Mouse (Mus musculus): Measurements from ENCODE around the gene Agtr1a. TPM values are rescaled to one million over a fixed set of nuclear protein-coding genes. Genes with fewer than 3 reads are reported as not detected.

The Agtr1a gene
- 10 to 100 TPM in 1 of 2 experiments, 1 to 10 TPM in 1; 9.7 to 10.1 TPM for total RNA-seq (2021)
- long read RNA-seq, experiment 1, transcript Agtr1a-201 (3 exons, 2,199 nt) = major isoform, 5 of 5 reads
- long read RNA-seq, experiment 1, partial matches to known transcripts = 0 of 5 reads
- long read RNA-seq, experiment 1, other reads (novel, unspliced or antisense) = 0 of 5 reads
- long read RNA-seq, experiment 2, partial matches to known transcripts = 1 of 5 reads
- long read RNA-seq, experiment 2, other reads (novel, unspliced or antisense) = 0 of 5 reads

GRCm38 (mm10) chr13:30336148-30336801 is at the start of gene Agtr1a:
TSS of gene Agtr1a (plus strand) at chr13:30336441.
- intact Hi-C loops (cut with DNase I; ENCODE audit: low total_unique reads) = no loop called here
- peak; percentile 72 for DNase-seq

- no peak for DNase-seq
- intact Hi-C loops (cut with DNase I; ENCODE audit: low total_unique reads) = no loop called here
Observed at GRCm38 (mm10) chr13:30310221-30310620, 26.0 kb upstream of the Agtr1a start.

- intact Hi-C loops (cut with DNase I; ENCODE audit: low total_unique reads) = no loop called here
- DNase-seq = no peak
Observed at GRCm38 (mm10) chr13:30324669-30325346, 11.4 kb upstream of the Agtr1a start.

- no peak for DNase-seq
- intact Hi-C loops (cut with DNase I; ENCODE audit: low total_unique reads) = no loop called here
Observed at GRCm38 (mm10) chr13:30331061-30331460, 5.2 kb upstream of the Agtr1a start.

GRCm38 (mm10) chr13:30331851-30332250 is 4.4 kb upstream of the Agtr1a start:
- intact Hi-C loops (cut with DNase I; ENCODE audit: low total_unique reads) = no loop called here
- no peak for DNase-seq

GRCm38 (mm10) chr13:30332581-30332980 is 3.7 kb upstream of the Agtr1a start:
- no peak for DNase-seq
- intact Hi-C loops (cut with DNase I; ENCODE audit: low total_unique reads) = no loop called here

GRCm38 (mm10) chr13:30334667-30335066 is 1.6 kb upstream of the Agtr1a start:
- no peak for DNase-seq
- intact Hi-C loops (cut with DNase I; ENCODE audit: low total_unique reads) = no loop called here

GRCm38 (mm10) chr13:30336913-30337312 is 672 bp downstream of the Agtr1a start:
- no peak for DNase-seq
- intact Hi-C loops (cut with DNase I; ENCODE audit: low total_unique reads) = no loop called here

GRCm38 (mm10) chr13:30337646-30338045 is 1.4 kb downstream of the Agtr1a start:
- intact Hi-C loops (cut with DNase I; ENCODE audit: low total_unique reads) = no loop called here
- DNase-seq = no peak

- no peak for DNase-seq
- intact Hi-C loops (cut with DNase I; ENCODE audit: low total_unique reads) = no loop called here
Observed at GRCm38 (mm10) chr13:30338576-30338975, 2.3 kb downstream of the Agtr1a start.

GRCm38 (mm10) chr13:30339927-30340326 is 3.7 kb downstream of the Agtr1a start:
- DNase-seq = no peak
- intact Hi-C loops (cut with DNase I; ENCODE audit: low total_unique reads) = no loop called here

GRCm38 (mm10) chr13:30341987-30342898 is 6.0 kb downstream of the Agtr1a start:
- intact Hi-C loops (cut with DNase I; ENCODE audit: low total_unique reads) = no loop called here
- no peak for DNase-seq

GRCm38 (mm10) chr13:30345427-30345913 is 9.2 kb downstream of the Agtr1a start:
- DNase-seq = no peak
- intact Hi-C loops (cut with DNase I; ENCODE audit: low total_unique reads) = no loop called here

GRCm38 (mm10) chr13:30346881-30347280 is 10.6 kb downstream of the Agtr1a start:
- intact Hi-C loops (cut with DNase I; ENCODE audit: low total_unique reads) = no loop called here
- no peak for DNase-seq

GRCm38 (mm10) chr13:30348306-30348705 is 12.1 kb downstream of the Agtr1a start:
- no peak for DNase-seq
- intact Hi-C loops (cut with DNase I; ENCODE audit: low total_unique reads) = no loop called here

GRCm38 (mm10) chr13:30351966-30352365 is 15.7 kb downstream of the Agtr1a start:
- intact Hi-C loops (cut with DNase I; ENCODE audit: low total_unique reads) = no loop called here
- DNase-seq = no peak

GRCm38 (mm10) chr13:30354991-30355580 is 18.8 kb downstream of the Agtr1a start:
- DNase-seq = no peak
- intact Hi-C loops (cut with DNase I; ENCODE audit: low total_unique reads) = no loop called here

GRCm38 (mm10) chr13:30355979-30356378 is 19.7 kb downstream of the Agtr1a start:
- DNase-seq = no peak
- intact Hi-C loops (cut with DNase I; ENCODE audit: low total_unique reads) = no loop called here

- DNase-seq = no peak
- intact Hi-C loops (cut with DNase I; ENCODE audit: low total_unique reads) = no loop called here
Observed at GRCm38 (mm10) chr13:30358456-30359168, 22.4 kb downstream of the Agtr1a start.
